Mouse (Mus musculus) kidney, adult 2 months (tissue): Measurements from ENCODE around the gene Ppara. TPM values are rescaled to one million over a fixed set of nuclear protein-coding genes. Genes with fewer than 3 reads are reported as not detected.

ENCODE experiments used
- DNase-seq: peaks from one replicate; pipeline ENCODE4 v3.0.0; 2021
- H3K27ac ChIP-seq: fragments of 200-500 bp; 2 replicates; pipeline ENCODE4 v1.5.1; 2012; ENCODE audit warnings: low read depth, low read length, control low read depth, inconsistent platforms; ENCODE audit not compliant: insufficient read depth
- H3K27me3 ChIP-seq: fragments of 200-500 bp; replicated peaks from 2 replicates; pipeline ENCODE4 v1.6.1; 2012; ENCODE audit warnings: mild to moderate bottlenecking, moderate library complexity, low read length, inconsistent platforms; ENCODE audit not compliant: control insufficient read depth, insufficient read depth
- H3K36me3 ChIP-seq: fragments of 200-500 bp; 2 replicates; pipeline ENCODE4 v1.6.1; 2012; ENCODE audit warnings: mild to moderate bottlenecking, moderate library complexity, low read length, inconsistent platforms; ENCODE audit not compliant: control insufficient read depth, insufficient read depth
- H3K4me1 ChIP-seq: fragments of 200-500 bp; 2 replicates; pipeline ENCODE4 v1.6.1; 2011; ENCODE audit warnings: low read length; ENCODE audit not compliant: control insufficient read depth, insufficient read depth
- H3K4me3 ChIP-seq: fragments of 200-500 bp; 2 replicates; pipeline ENCODE4 v1.5.1; 2011; ENCODE audit warnings: mild to moderate bottlenecking, low read depth, low read length, control low read depth; ENCODE audit not compliant: insufficient read depth
- CTCF ChIP-seq: fragments of 200-500 bp; conservative IDR thresholded peaks from 2 replicates; pipeline ENCODE4 v1.5.1; 2011; ENCODE audit warnings: low read depth, mild to moderate bottlenecking, control low read depth, low read length, moderate library complexity, mixed read lengths; ENCODE audit not compliant: insufficient read depth, insufficient read length
- POLR2A ChIP-seq: fragments of 200-500 bp; IDR thresholded peaks from one replicate; pipeline ENCODE4 v1.6.1; 2011; ENCODE audit warnings: low read depth, low read length, control low read depth
- WGBS: fragments of 180-500 bp; shearing (Covaris S2); methylation state at CpG from one replicate; pipeline ENCODE4 v1.1.7; 2018; 5-methylcytosine and 5-hydroxymethylcytosine counted together
- polyA plus RNA-seq: library from polyadenylated mRNA; depleted of rRNA; stranded (reverse); fragments of >200 nt; gene quantifications from 2 replicates; pipeline ENCODE4 v1.2.3, GENCODE M21; 2012; rRNA removed

Ppara gene
- polyA plus RNA-seq: 31.3 and 32.5 TPM in 2 replicates

- peaks cover 13% of the 10 kb centered on the region; the same call in 1 of the 2 replicates for H3K4me1 ChIP-seq
- WGBS: 3% methylated on average over 28 of the region's 28 CpGs
- no peaks in the 10 kb centered on the region for H3K36me3 ChIP-seq
- peak within 1 kb of the TSS; percentile 76 for H3K4me3 ChIP-seq
- peak; percentile 85 for DNase-seq
- no peaks in the 10 kb centered on the region for H3K27me3 ChIP-seq
- peak within 1 kb of the TSS; percentile 99 for H3K27ac ChIP-seq
- TF ChIP-seq CTCF (no peak), POLR2A (peak; percentile 24)
These were observed at the start of gene Ppara for GRCm38 (mm10) chr15:85734571-85735033. Ppara (plus strand) TSS chr15:85734983.

- TF ChIP-seq POLR2A (no peak), CTCF (no peak)
- DNase-seq: peak; percentile 91
These were observed 48.0 kb upstream of the Ppara start for GRCm38 (mm10) chr15:85686641-85687395.

GRCm38 (mm10) chr15:85687630-85688410, 47.0 kb upstream of the Ppara start:
- Histone ChIP-seq H3K27ac (peak overlapping the region; percentile 52), H3K4me1 (peaks cover 77% of the 10 kb centered on the region), H3K36me3 (peaks cover 11% of the 10 kb centered on the region), H3K27me3 (no peaks in the 10 kb centered on the region), H3K4me3 (no peak overlapping the region)
- TF ChIP-seq POLR2A: no peak
- TF ChIP-seq CTCF: no peak
- peak; percentile 65 for DNase-seq
- WGBS: 56% methylated on average over 15 of the region's 15 CpGs

More at GRCm38 (mm10) chr15:85686641-85687395, 48.0 kb upstream of the Ppara start:
- Histone ChIP-seq H3K27me3 (no peaks in the 10 kb centered on the region), H3K4me1 (peaks cover 79% of the 10 kb centered on the region), H3K36me3 (peaks cover 11% of the 10 kb centered on the region), H3K4me3 (no peak overlapping the region), H3K27ac (peak overlapping the region; percentile 52)
- WGBS: 23% methylated on average over 11 of the region's 11 CpGs

- H3K4me1 ChIP-seq: peaks cover 73% of the 10 kb centered on the region
- no peak overlapping the region for H3K4me3 ChIP-seq
- 38% methylated on average over 6 of the region's 6 CpGs for WGBS
- no peaks in the 10 kb centered on the region for H3K27me3 ChIP-seq
- H3K27ac ChIP-seq: peak overlapping the region; percentile 52
- no peak for DNase-seq
- H3K36me3 ChIP-seq: peaks cover 8% of the 10 kb centered on the region
- TF ChIP-seq POLR2A (no peak), CTCF (no peak)
These were observed 46.0 kb upstream of the Ppara start for GRCm38 (mm10) chr15:85688734-85689133.

GRCm38 (mm10) chr15:85689523-85689922, 45.3 kb upstream of the Ppara start:
- Histone ChIP-seq H3K27ac (no peak overlapping the region), H3K4me3 (no peak overlapping the region), H3K27me3 (no peaks in the 10 kb centered on the region), H3K4me1 (peaks cover 71% of the 10 kb centered on the region), H3K36me3 (peaks cover 8% of the 10 kb centered on the region)
- TF ChIP-seq CTCF (no peak), POLR2A (no peak)
- 83% methylated on average over 6 of the region's 6 CpGs for WGBS
- DNase-seq: no peak

- no peak overlapping the region for H3K4me3 ChIP-seq
- DNase-seq: no peak
- H3K36me3 ChIP-seq: peaks cover 9% of the 10 kb centered on the region
- TF ChIP-seq CTCF: no peak
- 57% methylated on average over 6 of the region's 6 CpGs for WGBS
- no peak overlapping the region for H3K27ac ChIP-seq
- no peaks in the 10 kb centered on the region for H3K27me3 ChIP-seq
- H3K4me1 ChIP-seq: peaks cover 65% of the 10 kb centered on the region
These were observed 44.7 kb upstream of the Ppara start for GRCm38 (mm10) chr15:85690058-85690457.

GRCm38 (mm10) chr15:85690875-85691274, 43.9 kb upstream of the Ppara start:
- TF ChIP-seq POLR2A: no peak
- no peak for TF ChIP-seq CTCF
- 51% methylated on average over 5 of the region's 5 CpGs for WGBS
- peaks cover 9% of the 10 kb centered on the region for H3K36me3 ChIP-seq
- peaks cover 66% of the 10 kb centered on the region for H3K4me1 ChIP-seq
- no peak overlapping the region for H3K4me3 ChIP-seq
- 0 out of 2 replicates have a peak overlapping the region, but pooled peaks have one; percentile 10 for H3K27ac ChIP-seq
- no peaks in the 10 kb centered on the region for H3K27me3 ChIP-seq
- DNase-seq: no peak
